In genomic region chr2:172787203-172787944, GRCm38 (mm10) we compare ENCODE assay signal across 11 mouse cellular contexts.
DNase-seq lines count a peak whose midpoint lies in the region; ATAC-seq and TF ChIP-seq lines count a peak whose summit lies in the region.
"Had no signal": no experiment of that assay in that cellular context is flagged by ENCODE, and none has a peak within 500 bp of the region (broad histone marks: within the 10 kb centered on the region; RNA-seq: fewer than 3 reads in every experiment).

No protein-coding gene starts in this region.

- H3K4me3 ChIP-seq in heart, embryonic 16.5 days (ENCODE audit: low read length), result peak overlapping the region; percentile 37
- peak overlapping the region; percentile 32 for H3K4me3 ChIP-seq in forebrain, embryonic 10.5 days
- no peak overlapping the region for H3K4me3 ChIP-seq in limb, embryonic 11.5 days (ENCODE audit: low read depth, low read length)
- H3K4me3 ChIP-seq in midbrain, postnatal 0 days (ENCODE audit: low read depth, low read length), result peak overlapping the region; percentile 15
- no peak overlapping the region for H3K4me3 ChIP-seq in layer of hippocampus, adult 2 months

- no peak for ATAC-seq in heart, embryonic 16.5 days (replicated peaks; ENCODE audit: extremely low read depth, insufficient read depth, low FRiP score)
- ATAC-seq in limb, embryonic 11.5 days (ENCODE audit: insufficient number of reproducible peaks, low FRiP score, low TSS enrichment, low read depth), result no peak
- no peak for ATAC-seq in midbrain, postnatal 0 days (ENCODE audit: low FRiP score)

- H3K36me3 ChIP-seq in heart, embryonic 16.5 days (ENCODE audit: control insufficient read depth, insufficient read depth), result no peaks in the 10 kb centered on the region
- H3K36me3 ChIP-seq in forebrain, embryonic 10.5 days (replicated peaks), result no peaks in the 10 kb centered on the region
- no peaks in the 10 kb centered on the region for H3K36me3 ChIP-seq in limb, embryonic 11.5 days (ENCODE audit: control insufficient read depth, insufficient read depth, low read length)
- H3K36me3 ChIP-seq in midbrain, postnatal 0 days (ENCODE audit: insufficient read depth, low read length), result no peaks in the 10 kb centered on the region

- peak overlapping the region; percentile 41; the same call in 1 of the 2 replicates for H3K9ac ChIP-seq in heart, embryonic 16.5 days (ENCODE audit: low read length)
- H3K9ac ChIP-seq in limb, embryonic 11.5 days (ENCODE audit: low read length), result no peak overlapping the region
- no peak overlapping the region for H3K9ac ChIP-seq in midbrain, postnatal 0 days (replicated peaks; ENCODE audit: low read length, poor library complexity, severe bottlenecking)

- peaks cover 4% of the 10 kb centered on the region; the same call in 1 of the 2 replicates for H3K4me1 ChIP-seq in heart, embryonic 16.5 days (ENCODE audit: control insufficient read depth, insufficient read depth, low read length)
- peaks cover 41% of the 10 kb centered on the region for H3K4me1 ChIP-seq in forebrain, embryonic 10.5 days
- peaks cover 11% of the 10 kb centered on the region; the same call in 1 of the 2 replicates for H3K4me1 ChIP-seq in limb, embryonic 11.5 days (ENCODE audit: control insufficient read depth, insufficient read depth, low read length)
- H3K4me1 ChIP-seq in midbrain, postnatal 0 days (ENCODE audit: insufficient read depth, low read length), result no peaks in the 10 kb centered on the region

- H3K27ac ChIP-seq in heart, embryonic 16.5 days (ENCODE audit: low read length), result no peak overlapping the region
- 0 out of 2 replicates have a peak overlapping the region, but pooled peaks have one; percentile 48 for H3K27ac ChIP-seq in forebrain, embryonic 10.5 days
- H3K27ac ChIP-seq in limb, embryonic 11.5 days (replicated peaks; ENCODE audit: low read depth, low read length), result no peak overlapping the region
- H3K27ac ChIP-seq in midbrain, postnatal 0 days (ENCODE audit: low read depth, low read length), result no peak overlapping the region
- H3K27ac ChIP-seq in layer of hippocampus, adult 2 months, result no peak overlapping the region

- WGBS in heart, embryonic 16.5 days, result 18% methylated on average over 30 of the region's 30 CpGs
- 37% methylated on average over 30 of the region's 30 CpGs for WGBS in forebrain, embryonic 10.5 days
- WGBS in limb, embryonic 11.5 days, result 28% methylated on average over 30 of the region's 30 CpGs
- WGBS in midbrain, postnatal 0 days, result 39% methylated on average over 30 of the region's 30 CpGs

- no peak for DNase-seq in heart, adult 18-20 months
- no peak for DNase-seq in forebrain, embryonic 10.5 days (ENCODE audit: extremely low spot score, low spot score)
- DNase-seq in limb, embryonic 11.5 days (ENCODE audit: low spot score), result peak; percentile 45
- DNase-seq in midbrain, postnatal 0 days (ENCODE audit: low spot score), result no peak
- no peak for DNase-seq in left cerebral cortex, adult 9 months (ENCODE audit: low spot score in 2 of 2)
- no peak for DNase-seq in adrenal gland, postnatal 14 days
- DNase-seq in layer of hippocampus, adult 2 months (ENCODE audit: low spot score in 2 of 2), result no peak
- DNase-seq: adrenal gland, postnatal 36 days; kidney, postnatal 25 days; thymus, postnatal 14 days had no signal

- H3K4me2 ChIP-seq in heart, embryonic 16.5 days (ENCODE audit: low read depth, low read length), result peak overlapping the region; percentile 60
- peak overlapping the region; percentile 35; the same call in 1 of the 2 replicates for H3K4me2 ChIP-seq in limb, embryonic 11.5 days (ENCODE audit: low read depth, severe bottlenecking)
- peak overlapping the region; percentile 38 for H3K4me2 ChIP-seq in midbrain, postnatal 0 days (ENCODE audit: low read depth, low read length, poor library complexity, severe bottlenecking)

- H3K9me3 ChIP-seq in heart, embryonic 16.5 days (replicated peaks; ENCODE audit: control insufficient read depth, low read length), result peaks cover 8% of the 10 kb centered on the region
- peaks cover 13% of the 10 kb centered on the region for H3K9me3 ChIP-seq in forebrain, embryonic 10.5 days
- H3K9me3 ChIP-seq in limb, embryonic 11.5 days (ENCODE audit: control insufficient read depth, low read length), result 0 out of 2 replicates have a peak, but pooled peaks cover 5% of the 10 kb centered on the region
- no peaks in the 10 kb centered on the region for H3K9me3 ChIP-seq in midbrain, postnatal 0 days (ENCODE audit: low read length)

- TF ChIP-seq CTCF in midbrain, postnatal 0 days (IDR thresholded peaks at IDR 0.05), result no peak
- no peak for TF ChIP-seq CTCF in layer of hippocampus, adult 2 months (conservative IDR thresholded peaks at IDR 0.05)

- peaks cover 40% of the 10 kb centered on the region for H3K27me3 ChIP-seq in heart, embryonic 16.5 days (ENCODE audit: control insufficient read depth, insufficient read depth, low read length)
- peaks cover 80% of the 10 kb centered on the region for H3K27me3 ChIP-seq in forebrain, embryonic 10.5 days (ENCODE audit: poor library complexity, severe bottlenecking)
- H3K27me3 ChIP-seq in limb, embryonic 11.5 days (ENCODE audit: control insufficient read depth, insufficient read depth, low read length), result peaks cover 33% of the 10 kb centered on the region
- peaks cover 27% of the 10 kb centered on the region for H3K27me3 ChIP-seq in midbrain, postnatal 0 days (ENCODE audit: insufficient read depth, low read length)

Comparison
In these comparisons a context has a peak if more than half of its experiments do, and no peak if none do; other contexts are left out.
1. H3K4me3 ChIP-seq: peak in heart, embryonic 16.5 days (single experiment), forebrain, embryonic 10.5 days (single experiment) and midbrain, postnatal 0 days (single experiment); none in limb, embryonic 11.5 days (single experiment) and layer of hippocampus, adult 2 months (single experiment).
2. Peak in every context shown above with its lines, with median percentiles within 50 percentile points of each other: H3K4me2 ChIP-seq.